Mouse (Mus musculus): ENCODE measurements around the gene Dpp4. TPM values are rescaled to one million over a fixed set of nuclear protein-coding genes. Genes with fewer than 3 reads are reported as not detected.

Gene Dpp4
- polyA plus RNA-seq, 1 experiment = not detected

DNA sequence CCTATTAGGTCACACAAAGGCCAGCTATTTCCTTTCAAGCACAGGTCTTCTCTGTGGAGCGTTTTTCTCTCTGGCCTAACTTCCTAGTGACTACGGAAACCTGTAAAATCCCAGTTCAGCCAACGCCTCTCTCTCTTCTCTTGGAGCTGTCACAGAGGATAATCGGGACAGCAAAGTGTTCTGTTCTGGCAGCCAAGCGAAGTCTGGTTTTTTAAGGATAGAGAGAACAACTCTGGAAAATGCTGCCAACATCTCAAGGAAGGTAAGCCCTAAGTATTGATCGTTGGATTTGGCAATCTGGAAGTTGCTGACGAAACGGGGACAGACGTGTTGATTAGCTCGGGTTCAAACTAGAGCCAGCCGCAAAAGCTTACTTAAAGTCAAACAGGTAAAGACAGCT is 43.0 kb upstream of the Dpp4 start:
- no peaks in the 10 kb centered on the region for H3K79me3 ChIP-seq (ENCODE audit: low read depth)
- no peak overlapping the region for H3ac ChIP-seq (ENCODE audit: control insufficient read depth, insufficient read length, low read depth)
- TF ChIP-seq CTCF (IDR thresholded peaks at IDR 0.05; ENCODE audit: control insufficient read depth, insufficient read depth, insufficient read length) (no peak), CEBPB (IDR thresholded peaks at IDR 0.05; ENCODE audit: low read depth) (no peak), FOSL1 (IDR thresholded peaks at IDR 0.05; ENCODE audit: insufficient read depth, low read length, poor library complexity, severe bottlenecking) (no peak), MAX (IDR thresholded peaks at IDR 0.05) (no peak), USF1 (IDR thresholded peaks at IDR 0.05; ENCODE audit: low read depth) (no peak), MYOG (IDR thresholded peaks at IDR 0.05; ENCODE audit: control insufficient read depth, extremely low read depth, insufficient read length) (no peak), MYOD1 (IDR thresholded peaks at IDR 0.05; ENCODE audit: control insufficient read depth, insufficient read length, low read depth) (no peak)
- no peaks in the 10 kb centered on the region for H3K36me3 ChIP-seq (ENCODE audit: control insufficient read depth, insufficient read depth)
- H3K4me3 ChIP-seq (ENCODE audit: insufficient read depth, poor library complexity, severe bottlenecking) = no peak overlapping the region
- H3K79me2 ChIP-seq (ENCODE audit: control insufficient read depth, insufficient read depth) = no peaks in the 10 kb centered on the region
- no peaks in the 10 kb centered on the region for H3K27me3 ChIP-seq (ENCODE audit: control insufficient read depth, insufficient read depth, insufficient read length)

DNA sequence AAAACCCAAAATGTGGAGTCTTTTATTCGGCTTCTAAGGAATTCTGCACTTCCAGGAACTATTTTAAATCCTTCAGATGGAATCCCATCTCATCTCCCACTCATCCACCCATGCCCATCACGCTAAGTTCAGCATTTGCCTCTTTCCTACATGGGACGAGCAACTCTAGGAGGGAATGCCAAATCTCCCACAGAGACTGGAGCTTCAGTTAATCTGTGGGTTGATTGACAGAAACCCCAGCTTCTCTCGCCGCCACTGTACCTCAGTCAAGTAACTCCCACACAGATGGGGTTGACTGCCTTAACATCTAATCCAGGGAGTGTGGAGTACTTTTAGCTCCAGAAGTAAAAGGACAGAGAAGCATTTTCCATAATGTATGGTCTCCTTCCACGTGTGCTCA is 42.0 kb upstream of the Dpp4 start:
- no peaks in the 10 kb centered on the region for H3K36me3 ChIP-seq (ENCODE audit: control insufficient read depth, insufficient read depth)
- TF ChIP-seq CTCF (IDR thresholded peaks at IDR 0.05; ENCODE audit: control insufficient read depth, insufficient read depth, insufficient read length) (no peak), MYOD1 (IDR thresholded peaks at IDR 0.05; ENCODE audit: control insufficient read depth, insufficient read length, low read depth) (no peak), MYOG (IDR thresholded peaks at IDR 0.05; ENCODE audit: control insufficient read depth, extremely low read depth, insufficient read length) (no peak), FOSL1 (IDR thresholded peaks at IDR 0.05; ENCODE audit: insufficient read depth, low read length, poor library complexity, severe bottlenecking) (no peak), USF1 (IDR thresholded peaks at IDR 0.05; ENCODE audit: low read depth) (no peak), MAX (IDR thresholded peaks at IDR 0.05) (no peak), CEBPB (IDR thresholded peaks at IDR 0.05; ENCODE audit: low read depth) (no peak)

DNA sequence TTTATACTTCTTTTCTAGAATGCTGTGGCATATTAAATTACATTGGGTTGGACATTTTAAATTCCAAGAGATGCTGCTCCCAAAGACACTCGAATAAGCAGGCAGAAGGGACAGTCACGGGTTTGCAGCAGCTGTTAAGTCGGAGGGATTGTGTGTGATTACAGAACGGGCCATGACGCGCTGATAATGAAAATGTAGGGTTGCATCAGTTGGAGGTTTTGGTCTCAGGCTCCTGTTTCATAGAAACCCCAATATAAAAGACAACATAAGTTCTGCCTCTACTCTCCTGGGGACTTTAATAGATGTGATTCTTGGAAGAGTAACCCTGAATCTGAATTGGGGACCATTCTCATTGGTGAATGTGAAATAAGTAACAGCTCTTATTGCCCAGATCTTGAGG is 38.3 kb upstream of the Dpp4 start:
- H3K79me2 ChIP-seq (ENCODE audit: control insufficient read depth, insufficient read depth) = no peaks in the 10 kb centered on the region
- H3K4me3 ChIP-seq (ENCODE audit: insufficient read depth, poor library complexity, severe bottlenecking) = no peak overlapping the region
- H3K36me3 ChIP-seq (ENCODE audit: control insufficient read depth, insufficient read depth) = no peaks in the 10 kb centered on the region
- H3ac ChIP-seq (ENCODE audit: control insufficient read depth, insufficient read length, low read depth) = no peak overlapping the region
- no peaks in the 10 kb centered on the region for H3K79me3 ChIP-seq (ENCODE audit: low read depth)
- no peaks in the 10 kb centered on the region for H3K27me3 ChIP-seq (ENCODE audit: control insufficient read depth, insufficient read depth, insufficient read length)
- TF ChIP-seq MAX (IDR thresholded peaks at IDR 0.05) (no peak), USF1 (IDR thresholded peaks at IDR 0.05; ENCODE audit: low read depth) (no peak), MYOD1 (IDR thresholded peaks at IDR 0.05; ENCODE audit: control insufficient read depth, insufficient read length, low read depth) (no peak), CEBPB (IDR thresholded peaks at IDR 0.05; ENCODE audit: low read depth) (no peak), FOSL1 (IDR thresholded peaks at IDR 0.05; ENCODE audit: insufficient read depth, low read length, poor library complexity, severe bottlenecking) (no peak), CTCF (IDR thresholded peaks at IDR 0.05; ENCODE audit: control insufficient read depth, insufficient read depth, insufficient read length) (no peak), MYOG (IDR thresholded peaks at IDR 0.05; ENCODE audit: control insufficient read depth, extremely low read depth, insufficient read length) (no peak)

More for the DNA sequence above, 42.0 kb upstream of the Dpp4 start:
- Histone ChIP-seq H3K4me3 (ENCODE audit: insufficient read depth, poor library complexity, severe bottlenecking) (no peak overlapping the region), H3ac (ENCODE audit: control insufficient read depth, insufficient read length, low read depth) (no peak overlapping the region), H3K79me3 (ENCODE audit: low read depth) (no peaks in the 10 kb centered on the region), H3K27me3 (ENCODE audit: control insufficient read depth, insufficient read depth, insufficient read length) (no peaks in the 10 kb centered on the region), H3K79me2 (ENCODE audit: control insufficient read depth, insufficient read depth) (no peaks in the 10 kb centered on the region)

DNA sequence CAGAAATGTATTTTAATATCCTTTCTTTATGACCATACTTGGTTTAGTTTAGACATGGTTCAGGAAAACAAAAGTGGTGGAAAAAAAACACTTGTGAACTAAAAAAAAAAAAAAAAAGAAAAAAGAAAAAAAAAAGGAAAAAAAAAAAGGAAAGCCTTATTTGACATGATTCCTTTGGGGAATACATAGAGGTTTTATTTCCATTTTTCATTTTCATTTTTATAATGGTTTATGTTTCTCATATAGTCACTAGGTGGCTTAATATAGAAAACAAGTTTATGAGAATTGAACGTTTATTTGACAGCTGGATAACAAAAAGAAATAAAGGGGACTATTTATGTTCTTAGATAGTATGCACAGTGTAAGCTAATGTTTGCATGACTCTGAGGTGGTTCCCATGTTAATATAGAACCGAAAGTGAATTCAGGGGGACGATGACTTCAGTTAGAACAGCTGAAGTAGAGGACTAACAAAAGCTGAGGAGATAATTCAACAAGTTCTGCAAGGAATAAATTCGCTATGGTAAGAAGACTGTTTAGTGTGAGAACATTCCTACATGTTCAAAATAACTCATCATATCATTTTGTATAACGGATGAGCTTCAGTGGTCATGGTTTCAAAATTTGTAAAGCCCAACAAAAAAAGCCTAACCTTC is 37.8 kb upstream of the Dpp4 start:
- Histone ChIP-seq H3K79me3 (ENCODE audit: low read depth) (no peaks in the 10 kb centered on the region), H3K36me3 (ENCODE audit: control insufficient read depth, insufficient read depth) (no peaks in the 10 kb centered on the region), H3K27me3 (ENCODE audit: control insufficient read depth, insufficient read depth, insufficient read length) (no peaks in the 10 kb centered on the region), H3K79me2 (ENCODE audit: control insufficient read depth, insufficient read depth) (no peaks in the 10 kb centered on the region), H3ac (ENCODE audit: control insufficient read depth, insufficient read length, low read depth) (no peak overlapping the region), H3K4me3 (ENCODE audit: insufficient read depth, poor library complexity, severe bottlenecking) (no peak overlapping the region)
- TF ChIP-seq FOSL1 (IDR thresholded peaks at IDR 0.05; ENCODE audit: insufficient read depth, low read length, poor library complexity, severe bottlenecking) (no peak), MYOG (IDR thresholded peaks at IDR 0.05; ENCODE audit: control insufficient read depth, extremely low read depth, insufficient read length) (no peak), CTCF (IDR thresholded peaks at IDR 0.05; ENCODE audit: control insufficient read depth, insufficient read depth, insufficient read length) (no peak), CEBPB (IDR thresholded peaks at IDR 0.05; ENCODE audit: low read depth) (no peak), USF1 (IDR thresholded peaks at IDR 0.05; ENCODE audit: low read depth) (no peak), MAX (IDR thresholded peaks at IDR 0.05) (no peak), MYOD1 (IDR thresholded peaks at IDR 0.05; ENCODE audit: control insufficient read depth, insufficient read length, low read depth) (no peak)

DNA sequence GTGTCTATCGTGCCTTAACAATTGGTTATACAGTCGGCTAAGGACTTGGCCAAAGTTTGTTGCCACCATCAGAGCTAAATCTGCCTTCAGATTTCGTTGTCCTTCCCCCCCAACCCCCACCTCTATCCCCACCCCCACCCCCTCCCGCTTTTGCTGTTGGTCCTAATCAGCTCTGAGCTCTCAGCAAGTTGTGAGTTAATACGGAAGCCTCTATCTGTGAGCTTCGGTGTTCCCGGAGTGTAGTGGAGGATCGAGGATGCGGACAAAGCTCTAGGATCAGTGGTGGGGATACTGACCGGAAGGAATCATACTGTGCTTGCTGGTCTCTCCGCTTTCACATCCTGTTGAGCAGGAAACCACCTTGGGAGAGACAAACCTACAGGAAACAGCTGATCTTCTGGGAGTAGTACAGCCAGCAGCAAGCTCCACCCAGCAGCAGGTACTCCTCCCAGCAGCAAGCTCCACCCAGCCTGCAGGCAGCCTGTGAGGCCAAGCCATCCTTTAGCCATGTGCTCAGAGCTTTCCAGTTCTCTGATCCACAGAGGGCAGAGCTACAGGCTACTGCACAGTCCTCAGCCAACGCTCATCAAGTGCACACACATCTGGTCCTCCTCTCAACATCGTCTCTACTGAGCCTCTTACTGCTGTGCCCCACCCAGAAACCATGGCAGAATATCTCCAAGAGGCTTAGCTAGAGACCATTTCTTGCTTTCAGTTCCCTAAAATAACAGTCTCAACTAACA is 28.9 kb upstream of the Dpp4 start:
- no peak overlapping the region for H3K4me3 ChIP-seq (ENCODE audit: insufficient read depth, poor library complexity, severe bottlenecking)
- no peak for TF ChIP-seq CTCF (IDR thresholded peaks at IDR 0.05; ENCODE audit: control insufficient read depth, insufficient read depth, insufficient read length)
- no peak for TF ChIP-seq MYOG (IDR thresholded peaks at IDR 0.05; ENCODE audit: control insufficient read depth, extremely low read depth, insufficient read length)
- no peak for TF ChIP-seq FOSL1 (IDR thresholded peaks at IDR 0.05; ENCODE audit: insufficient read depth, low read length, poor library complexity, severe bottlenecking)
- TF ChIP-seq MYOD1 (IDR thresholded peaks at IDR 0.05; ENCODE audit: control insufficient read depth, insufficient read length, low read depth) = no peak
- no peak for TF ChIP-seq USF1 (IDR thresholded peaks at IDR 0.05; ENCODE audit: low read depth)
- no peak for TF ChIP-seq CEBPB (IDR thresholded peaks at IDR 0.05; ENCODE audit: low read depth)
- no peak for TF ChIP-seq MAX (IDR thresholded peaks at IDR 0.05)
- no peaks in the 10 kb centered on the region for H3K79me2 ChIP-seq (ENCODE audit: control insufficient read depth, insufficient read depth)
- no peaks in the 10 kb centered on the region for H3K79me3 ChIP-seq (ENCODE audit: low read depth)
- H3ac ChIP-seq (ENCODE audit: control insufficient read depth, insufficient read length, low read depth) = no peak overlapping the region
- no peaks in the 10 kb centered on the region for H3K36me3 ChIP-seq (ENCODE audit: control insufficient read depth, insufficient read depth)
- H3K27me3 ChIP-seq (ENCODE audit: control insufficient read depth, insufficient read depth, insufficient read length) = no peaks in the 10 kb centered on the region
